Mouse (Mus musculus) thymus, adult 2 months (tissue): ENCODE data around the gene Nradd.

Experiments
- CTCF ChIP-seq: fragments of 200-500 bp; IDR thresholded peaks from 2 replicates; pipeline ENCODE4 v1.5.1; 2012; ENCODE audit warnings: mild to moderate bottlenecking, control low read depth, low read length, moderate library complexity, borderline replicate concordance; ENCODE audit not compliant: control insufficient read depth, poor library complexity, insufficient read depth; ENCODE audit errors: extremely low read depth
- POLR2A ChIP-seq: fragments of 200-500 bp; IDR thresholded peaks from 2 replicates; pipeline ENCODE4 v1.6.1; 2012; ENCODE audit warnings: mild to moderate bottlenecking, low read length, control low read depth, moderate library complexity; ENCODE audit not compliant: control insufficient read depth, poor library complexity, insufficient read depth; ENCODE audit errors: extremely low read depth

GRCm38 (mm10) chr9:110617081-110617480 is 7.2 kb downstream of the Nradd start:
- no peak for TF ChIP-seq CTCF
- no peak for TF ChIP-seq POLR2A
